Mouse (Mus musculus): ENCODE results near the gene Hivep1.

DNA sequence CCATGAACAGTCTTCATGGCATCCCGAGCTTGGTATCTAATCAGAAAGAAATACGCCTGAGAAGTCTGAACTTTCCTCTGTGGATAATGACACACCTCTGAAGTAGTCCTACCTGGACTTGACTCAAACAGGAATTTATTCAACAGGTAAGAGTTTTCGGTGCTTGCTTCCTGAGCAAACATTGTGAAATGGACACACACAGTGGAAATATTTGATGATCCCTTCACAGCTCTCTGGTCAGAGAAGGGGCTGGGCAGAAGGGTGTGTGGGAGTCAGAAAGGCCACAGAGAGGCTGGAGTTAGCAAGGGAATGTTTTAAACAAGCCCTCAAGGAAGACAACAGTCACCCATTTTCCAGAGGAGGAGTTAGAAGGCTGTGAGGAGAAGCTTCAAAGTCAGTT, 186.7 kb downstream of the Hivep1 start:
- TF ChIP-seq ZMIZ1 (IDR thresholded peaks at IDR 0.05; ENCODE audit: low read depth, low read length) (no peak), POLR2A (IDR thresholded peaks at IDR 0.05; ENCODE audit: control insufficient read depth in 1 of 2, insufficient read depth in 1 of 2, low read depth in 1 of 2, low read length in 2 of 2, poor library complexity in 1 of 2) (no peak), CTCF (IDR thresholded peaks at IDR 0.05 in 2 of 3, conservative IDR thresholded peaks at IDR 0.05 in 1 of 3; ENCODE audit: control insufficient read depth in 1 of 3, insufficient read depth in 1 of 3, low read depth in 2 of 3, low read length in 3 of 3, poor library complexity in 1 of 3, severe bottlenecking in 1 of 3) (no peak), USF1 (IDR thresholded peaks at IDR 0.05; ENCODE audit: low read depth, low read length) (no peak), TAL1 (IDR thresholded peaks at IDR 0.05; ENCODE audit: low read length) (no peak), EP300 (IDR thresholded peaks at IDR 0.05; ENCODE audit: low read depth in 1 of 2, low read length in 2 of 2) (no peak), JUND (IDR thresholded peaks at IDR 0.05; ENCODE audit: low read depth, low read length) (no peak), MYC (IDR thresholded peaks at IDR 0.05; ENCODE audit: low read depth, low read length) (no peak), GABPA (IDR thresholded peaks at IDR 0.05; ENCODE audit: low read depth, low read length) (no peak), UBTF (IDR thresholded peaks at IDR 0.05; ENCODE audit: borderline replicate concordance, insufficient read depth, low read depth, low read length) (no peak), POLR2AphosphoS2 (IDR thresholded peaks at IDR 0.05; ENCODE audit: low read length) (no peak), MAFK (IDR thresholded peaks at IDR 0.05; ENCODE audit: borderline replicate concordance, low read depth, low read length) (no peak), MAX (IDR thresholded peaks at IDR 0.05; ENCODE audit: low read length) (no peak)
